Mouse (Mus musculus): ENCODE data around the gene Kcna7. TPM values are rescaled to one million over a fixed set of nuclear protein-coding genes. Genes with fewer than 3 reads are reported as not detected.

The Kcna7 gene
- polyA plus RNA-seq, 1 experiment = 0.06 TPM

DNA sequence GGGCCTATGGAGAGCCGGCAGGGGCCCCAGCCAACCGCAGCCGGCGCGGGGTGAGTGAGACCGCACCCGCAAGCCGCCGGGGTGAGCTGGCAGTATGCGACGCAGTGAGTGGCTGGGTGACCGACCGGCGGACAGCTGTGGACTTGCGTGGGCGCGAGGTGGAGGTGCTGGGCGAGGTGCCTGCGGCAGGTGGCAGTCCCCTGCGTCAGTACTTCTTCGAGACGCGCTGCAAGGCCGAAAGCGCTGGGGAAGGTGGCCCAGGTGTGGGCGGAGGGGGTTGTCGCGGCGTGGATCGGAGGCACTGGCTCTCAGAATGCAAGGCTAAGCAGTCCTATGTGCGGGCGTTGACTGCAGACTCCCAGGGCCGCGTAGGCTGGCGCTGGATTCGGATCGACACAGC is 10.2 kb downstream of the Kcna7 start:
- WGBS = 23% methylated on average over 37 of the region's 37 CpGs
- DNase-seq (ENCODE audit: low read depth, low spot score) = no peak

DNA sequence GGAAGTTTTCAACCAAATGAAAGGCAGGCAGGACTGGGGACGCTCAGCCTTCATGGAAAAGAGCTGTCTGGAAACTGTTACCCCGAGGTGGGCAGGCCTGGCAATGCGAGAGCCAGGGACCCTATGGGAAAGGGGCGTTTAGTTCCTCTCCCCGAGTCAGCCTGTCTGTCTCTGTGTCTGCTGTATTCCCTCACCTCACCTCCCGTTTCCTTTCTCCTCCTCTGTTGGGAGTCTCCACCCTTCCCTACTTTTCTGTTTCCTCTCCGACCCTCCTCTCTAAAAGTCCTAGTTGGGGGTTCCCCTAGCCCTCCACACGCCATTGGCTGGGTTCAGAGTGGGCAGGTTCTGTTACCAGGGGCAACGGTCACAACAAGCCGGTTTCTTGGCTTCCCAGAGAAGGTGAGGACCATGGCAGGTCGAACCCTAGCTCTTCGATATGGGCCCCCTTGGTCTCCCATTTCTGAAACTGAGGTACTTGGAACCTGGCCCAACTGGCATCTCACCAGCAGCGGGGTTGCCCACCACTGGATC is 12.6 kb downstream of the Kcna7 start:
- no peak for DNase-seq (ENCODE audit: low read depth, low spot score)
- WGBS = 14% methylated on average over 13 of the region's 13 CpGs

DNA sequence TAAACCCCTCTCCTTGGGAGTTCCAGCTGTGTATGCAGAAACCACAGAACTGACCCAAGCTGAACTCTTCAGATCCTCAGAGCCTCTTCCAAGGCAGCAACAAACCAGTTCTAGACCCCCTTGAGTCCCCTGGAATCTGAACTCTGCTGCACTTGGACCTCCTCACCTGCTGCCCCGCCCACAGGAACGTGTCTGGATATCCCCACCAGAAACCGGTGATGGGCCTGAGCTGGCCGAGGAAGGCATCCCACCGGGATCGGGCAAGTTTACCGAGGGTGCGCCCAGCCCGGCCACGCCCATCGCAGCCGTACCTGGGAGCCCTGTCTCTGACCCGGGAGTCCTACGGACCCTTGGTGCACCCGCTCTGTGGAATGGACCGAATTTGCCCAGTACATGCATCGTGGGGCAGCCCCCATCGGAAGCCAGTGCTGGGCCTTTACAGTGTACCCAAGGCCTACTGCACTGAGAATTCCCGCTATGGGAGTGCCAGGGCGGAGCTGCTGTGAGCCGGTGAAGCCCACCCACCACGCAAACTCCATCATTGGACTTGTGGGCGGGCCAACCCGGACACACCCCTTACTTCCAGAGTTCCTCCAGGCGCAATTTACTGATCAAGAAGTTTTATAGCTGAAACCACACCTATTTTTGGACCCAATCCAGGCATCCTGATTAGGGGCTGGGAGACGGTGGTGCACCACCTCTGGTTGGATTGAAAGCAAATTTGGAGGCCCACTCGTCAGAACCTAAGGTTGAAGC is 14.6 kb downstream of the Kcna7 start:
- no peak for DNase-seq (ENCODE audit: low read depth, low spot score)
- 14% methylated on average over 27 of the region's 27 CpGs for WGBS

DNA sequence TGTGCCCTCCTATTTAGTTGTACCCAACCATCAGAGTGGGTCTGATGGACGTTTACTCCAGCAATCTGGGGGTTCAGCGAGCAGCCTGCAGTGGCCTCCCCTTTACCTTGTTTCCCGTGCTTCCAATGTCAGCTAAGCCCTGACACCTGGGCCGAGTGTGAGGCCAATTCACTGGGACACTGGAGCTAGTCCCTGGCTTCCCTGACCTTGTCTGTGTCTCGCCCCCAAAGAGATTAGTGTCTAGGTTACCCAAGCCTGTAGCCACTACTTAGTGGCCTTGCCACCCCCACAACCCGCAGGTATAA is 15.1 kb downstream of the Kcna7 start, which contains the start of gene Lhb:
Gene Lhb (plus strand): TSS at position 206 of the 305 bp plus-strand sequence.
- DNase-seq (ENCODE audit: low read depth, low spot score) = no peak
- WGBS = 46% methylated on average over 6 of the region's 6 CpGs

DNA sequence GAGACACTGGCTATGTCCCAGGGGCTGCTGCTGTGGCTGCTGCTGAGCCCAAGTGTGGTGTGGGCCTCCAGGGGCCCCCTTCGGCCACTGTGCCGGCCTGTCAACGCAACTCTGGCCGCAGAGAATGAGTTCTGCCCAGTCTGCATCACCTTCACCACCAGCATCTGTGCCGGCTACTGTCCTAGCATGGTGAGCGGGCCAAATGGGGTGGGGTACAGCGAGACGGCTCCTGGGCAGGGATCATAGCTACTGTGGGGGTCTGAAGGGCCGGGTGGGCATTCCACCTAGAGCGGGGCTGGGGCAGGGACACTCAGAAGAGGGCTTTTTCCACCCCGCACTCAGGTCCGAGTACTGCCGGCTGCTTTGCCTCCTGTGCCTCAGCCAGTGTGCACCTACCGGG is 15.7 kb downstream of the Kcna7 start:
- no peak for DNase-seq (ENCODE audit: low read depth, low spot score)
- 96% methylated on average over 14 of the region's 14 CpGs for WGBS

DNA sequence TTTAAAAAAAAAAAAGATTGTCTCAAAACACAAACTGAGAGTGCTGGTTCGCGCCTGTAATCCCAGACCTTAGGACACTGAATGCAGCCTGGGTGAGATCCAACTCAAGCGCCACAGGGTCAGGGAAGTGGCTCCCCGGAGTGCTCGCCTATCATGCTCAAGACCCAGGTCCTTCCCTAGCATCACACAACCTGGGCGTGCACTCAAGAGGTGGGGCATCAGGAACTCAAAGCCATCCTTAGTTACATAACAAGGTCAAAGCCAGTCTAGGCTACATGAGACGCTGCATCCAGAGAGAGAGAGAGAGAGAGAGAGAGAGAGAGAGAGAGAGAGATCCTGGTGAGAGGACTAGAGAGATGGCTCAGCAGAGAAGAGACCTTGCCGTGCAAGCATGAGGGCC is 21.1 kb downstream of the Kcna7 start:
- DNase-seq (ENCODE audit: low read depth, low spot score) = no peak
- WGBS = 77% methylated on average over 8 of the region's 8 CpGs

DNA sequence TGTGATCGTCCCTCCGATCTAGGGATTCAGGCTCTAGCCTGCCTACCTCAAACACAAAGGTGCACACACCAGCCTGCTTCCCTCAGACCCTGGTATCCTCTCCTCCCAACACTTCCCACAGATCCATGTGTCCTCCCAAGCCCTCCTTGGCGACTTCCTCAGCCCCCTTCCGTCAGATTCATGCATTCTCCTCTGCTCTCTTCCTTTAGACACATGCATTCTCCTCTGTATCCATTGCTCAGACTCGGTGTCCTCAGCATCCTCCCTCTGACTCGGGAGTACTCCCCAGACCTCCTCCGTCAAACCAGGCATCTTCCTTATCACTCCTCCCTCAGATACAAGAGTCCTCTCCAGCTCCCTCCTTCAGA is 28.4 kb downstream of the Kcna7 start:
- no peak for DNase-seq (ENCODE audit: low read depth, low spot score)
- 1% methylated on average over 7 of the region's 7 CpGs for WGBS

DNA sequence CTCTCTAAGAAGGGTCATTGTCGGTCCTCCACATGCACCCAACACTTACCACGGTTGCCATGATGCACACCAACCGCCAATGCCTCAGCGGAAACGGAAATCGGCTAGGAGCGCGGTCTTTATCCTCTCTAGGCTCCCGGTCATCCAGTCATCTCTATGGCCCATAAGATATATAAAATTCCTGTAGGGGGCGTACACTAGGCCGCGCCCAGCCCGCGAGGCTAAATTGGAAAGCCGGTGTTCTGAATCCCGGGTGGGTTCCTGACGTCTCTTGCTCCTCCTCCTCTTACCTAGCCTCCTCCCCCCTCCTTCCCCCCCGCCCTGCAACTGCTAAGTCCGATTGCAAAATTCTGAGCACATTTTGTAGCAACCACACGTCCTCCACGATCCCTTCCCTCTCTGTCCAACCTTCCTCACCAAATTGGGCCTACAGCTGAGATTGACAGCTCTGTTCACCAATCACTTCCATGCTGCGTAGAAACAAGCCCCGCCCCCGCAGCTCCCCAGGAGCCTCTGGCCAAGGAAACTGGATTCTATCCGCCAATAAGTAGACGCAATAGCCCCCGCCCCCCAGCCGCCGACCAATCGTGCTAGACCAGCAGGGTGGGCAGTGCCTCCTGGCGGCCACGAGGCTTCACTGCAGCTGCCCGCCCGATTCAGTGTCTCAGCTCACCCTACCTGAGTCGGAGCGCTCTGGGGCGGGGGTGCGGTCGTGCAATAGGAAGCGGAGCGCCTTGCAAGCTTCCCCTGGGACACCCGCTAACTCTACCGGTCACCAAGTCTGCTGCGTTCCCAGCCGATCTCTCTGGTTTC is 29.0 kb downstream of the Kcna7 start, which contains the start of gene Gys1:
Gene Gys1 (plus strand): TSS at position 642 of the 813 bp plus-strand sequence.
- DNase-seq (ENCODE audit: low read depth, low spot score) = peak; percentile 98
- under 1% methylated on average over 45 of the region's 45 CpGs for WGBS

DNA sequence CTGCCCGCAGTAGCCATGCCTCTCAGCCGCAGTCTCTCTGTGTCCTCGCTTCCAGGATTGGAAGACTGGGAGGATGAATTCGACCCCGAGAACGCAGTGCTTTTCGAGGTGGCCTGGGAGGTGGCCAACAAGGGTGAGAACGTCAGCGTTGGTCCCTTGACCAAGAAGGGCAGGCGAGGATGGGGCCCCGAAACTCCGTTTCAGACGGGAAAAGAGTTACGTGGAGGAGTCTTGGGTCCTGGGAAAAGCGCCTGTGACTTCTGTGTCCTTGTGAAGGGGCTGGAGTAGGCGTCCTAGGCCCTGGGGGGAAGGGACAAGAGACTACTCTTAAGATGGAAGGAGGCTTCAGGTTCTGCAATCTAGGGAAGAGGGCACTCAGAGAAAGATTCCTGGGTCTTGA is 29.6 kb downstream of the Kcna7 start:
- 2% methylated on average over 16 of the region's 16 CpGs for WGBS
- no peak for DNase-seq (ENCODE audit: low read depth, low spot score)

DNA sequence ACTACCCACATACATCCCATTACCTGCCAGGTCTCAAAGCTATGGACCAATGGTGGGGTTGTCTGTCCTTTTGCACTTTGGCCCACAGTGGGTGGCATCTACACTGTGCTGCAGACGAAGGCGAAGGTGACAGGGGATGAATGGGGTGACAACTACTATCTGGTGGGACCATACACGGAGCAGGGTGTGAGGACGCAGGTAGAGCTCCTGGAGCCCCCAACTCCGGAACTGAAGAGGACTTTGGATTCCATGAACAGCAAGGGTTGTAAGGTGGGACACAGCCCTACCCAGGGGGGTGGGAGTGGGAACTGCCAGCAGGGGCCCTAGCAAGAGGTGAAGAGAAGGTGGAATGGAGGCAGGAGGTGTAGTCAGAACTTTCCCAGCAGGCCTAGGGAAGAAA is 31.0 kb downstream of the Kcna7 start:
- DNase-seq (ENCODE audit: low read depth, low spot score) = no peak
- WGBS = 90% methylated on average over 5 of the region's 5 CpGs

DNA sequence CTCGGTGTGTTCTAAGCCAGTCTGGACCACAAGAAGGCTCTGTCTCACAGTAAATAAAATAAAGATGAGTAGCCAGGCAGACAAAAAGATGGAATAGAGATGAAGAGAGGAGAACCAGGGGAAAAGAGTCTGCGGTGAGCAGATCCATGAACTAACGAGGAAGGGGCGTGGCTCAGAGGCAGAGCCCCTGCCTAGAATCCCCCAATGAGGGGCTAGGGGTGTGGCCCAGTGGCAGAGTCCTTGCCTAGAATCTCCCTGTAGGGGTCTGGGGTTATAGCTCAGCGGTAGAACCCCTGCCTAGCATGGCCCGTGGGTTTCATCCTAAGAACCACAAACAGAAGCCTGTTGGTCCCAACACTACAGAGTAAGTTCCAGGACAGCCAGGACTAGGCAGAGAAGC is 31.6 kb downstream of the Kcna7 start:
- WGBS = 80% methylated on average over 6 of the region's 6 CpGs
- DNase-seq (ENCODE audit: low read depth, low spot score) = no peak

DNA sequence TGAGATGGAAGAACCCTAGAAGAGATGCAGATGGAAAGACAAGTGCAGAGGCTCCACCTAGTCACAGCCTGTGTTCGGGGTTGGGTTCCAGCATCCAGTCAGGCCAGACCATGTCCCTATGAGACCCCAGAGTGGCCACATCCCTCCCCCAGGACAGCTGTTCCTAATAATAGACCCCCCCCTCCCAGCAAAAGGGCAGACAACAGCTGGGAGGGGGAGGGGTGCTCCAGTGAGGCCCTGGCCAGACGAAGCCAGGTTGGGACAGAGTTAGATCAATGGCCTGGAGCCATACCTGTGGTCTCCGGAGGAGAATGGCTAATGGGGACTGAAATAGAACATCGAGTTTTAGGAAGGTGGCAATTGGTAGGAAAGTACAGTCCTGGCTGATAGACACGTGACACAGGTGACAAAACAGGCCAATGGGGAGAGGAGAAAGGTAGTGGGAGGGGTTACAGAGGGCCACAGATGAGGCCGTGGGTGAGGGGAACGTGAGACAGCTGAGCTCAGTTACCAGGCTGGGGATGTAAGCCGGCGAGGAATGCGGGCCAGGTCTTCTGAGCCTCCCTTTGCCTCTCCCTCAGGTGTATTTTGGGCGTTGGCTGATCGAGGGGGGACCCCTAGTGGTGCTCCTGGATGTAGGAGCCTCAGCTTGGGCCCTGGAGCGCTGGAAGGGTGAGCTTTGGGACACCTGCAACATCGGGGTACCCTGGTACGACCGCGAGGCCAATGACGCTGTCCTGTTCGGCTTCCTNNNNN is 32.2 kb downstream of the Kcna7 start, which contains the start of gene Ruvbl2:
Gene Ruvbl2 (minus strand): TSS at position 576 of the 756 bp plus-strand sequence.
- WGBS = 33% methylated on average over 19 of the region's 19 CpGs
- no peak for DNase-seq (ENCODE audit: low read depth, low spot score)

DNA sequence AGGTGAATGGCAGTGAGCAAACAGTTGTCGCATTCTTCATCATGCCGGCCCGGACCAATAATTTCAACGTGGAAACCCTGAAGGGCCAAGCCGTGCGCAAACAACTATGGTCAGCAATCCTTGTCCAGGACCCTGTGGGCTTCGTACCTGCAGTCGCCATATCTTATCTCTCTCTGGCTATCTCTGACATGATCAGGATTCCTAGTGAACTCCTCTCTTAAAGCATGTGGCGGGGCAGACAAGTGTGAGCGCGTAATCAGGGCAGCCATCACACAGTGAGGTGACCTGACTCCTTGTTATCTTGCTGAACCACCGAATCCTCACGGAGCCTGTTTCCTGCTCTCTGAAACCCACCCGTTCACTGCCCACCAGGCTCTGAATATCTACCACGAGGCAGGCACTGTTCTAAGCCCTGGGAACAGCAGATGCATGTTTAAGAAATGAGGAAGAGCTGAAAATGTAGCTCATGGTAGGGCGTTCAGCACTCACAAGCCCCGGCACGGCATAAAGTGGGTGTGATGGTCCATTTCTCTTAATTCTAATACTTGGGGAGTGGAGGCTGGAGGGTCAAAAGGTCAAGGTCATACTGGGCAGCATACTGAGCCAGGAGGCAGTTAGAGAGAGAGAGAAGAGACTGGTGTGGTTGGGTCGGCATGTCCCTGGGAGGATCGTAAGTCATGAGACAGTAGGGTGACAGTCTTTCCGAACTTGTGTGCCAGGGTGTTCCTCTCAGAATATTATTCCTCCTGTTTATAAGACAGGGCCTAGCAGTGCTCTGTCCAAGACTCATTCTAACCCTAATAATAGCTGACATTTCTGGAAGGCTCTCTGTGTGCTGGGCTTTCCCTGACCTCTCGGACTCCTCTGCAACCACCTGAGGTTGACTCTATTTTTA is 38.3 kb downstream of the Kcna7 start:
- WGBS = 82% methylated on average over 22 of the region's 22 CpGs
- no peak for DNase-seq (ENCODE audit: low read depth, low spot score)

DNA sequence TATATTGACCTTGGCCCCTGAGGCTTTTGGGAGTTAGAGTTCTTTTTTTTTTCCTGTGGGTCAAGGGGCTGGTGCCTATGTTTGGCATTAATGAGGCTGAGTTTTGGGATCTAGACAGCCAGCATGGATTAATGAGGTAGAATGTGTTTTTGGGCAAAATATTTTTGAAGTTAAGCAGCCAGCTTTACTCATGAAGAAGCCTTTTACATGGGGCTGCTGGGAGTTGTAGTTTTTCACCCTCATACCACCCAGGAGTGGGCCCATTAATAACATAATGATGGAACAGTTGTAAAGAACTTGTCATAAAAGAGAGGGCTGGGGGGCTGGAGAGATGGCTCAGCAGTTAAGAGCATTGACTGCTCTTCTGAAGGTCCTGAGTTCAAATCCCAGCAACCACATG is 41.1 kb downstream of the Kcna7 start:
- DNase-seq (ENCODE audit: low read depth, low spot score) = no peak

DNA sequence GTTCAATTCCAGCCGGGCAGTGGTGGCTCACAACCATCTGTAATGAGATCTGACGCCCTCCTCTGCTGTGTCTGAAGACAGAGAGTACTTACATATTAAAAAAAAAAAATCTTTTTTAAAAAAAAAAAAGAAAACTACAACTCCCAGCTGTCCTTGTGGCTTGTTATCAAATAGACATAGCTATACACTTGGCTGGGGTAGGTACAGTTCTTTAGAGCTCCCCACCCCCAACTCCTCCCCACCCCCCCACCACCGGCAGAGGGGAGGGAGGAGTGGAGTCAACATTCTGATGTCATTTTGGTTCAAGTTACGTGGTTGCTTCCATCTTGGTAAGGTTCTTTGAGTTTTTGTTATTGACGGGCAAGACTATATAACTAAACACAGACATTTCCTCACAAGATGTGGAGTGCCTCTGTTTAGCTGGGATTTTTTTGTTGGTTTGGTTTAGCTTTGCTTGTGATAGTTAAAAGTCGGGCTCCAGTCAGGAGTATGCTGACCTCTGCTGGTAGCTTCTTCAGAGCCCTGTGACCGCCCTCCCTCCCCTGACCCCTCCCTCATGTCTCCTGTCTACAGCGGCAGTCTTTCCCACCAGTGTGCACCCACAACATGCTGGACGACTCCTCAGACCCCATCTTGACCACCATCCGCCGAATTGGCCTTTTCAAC is 42.0 kb downstream of the Kcna7 start:
- WGBS = 51% methylated on average over 11 of the region's 11 CpGs

DNA sequence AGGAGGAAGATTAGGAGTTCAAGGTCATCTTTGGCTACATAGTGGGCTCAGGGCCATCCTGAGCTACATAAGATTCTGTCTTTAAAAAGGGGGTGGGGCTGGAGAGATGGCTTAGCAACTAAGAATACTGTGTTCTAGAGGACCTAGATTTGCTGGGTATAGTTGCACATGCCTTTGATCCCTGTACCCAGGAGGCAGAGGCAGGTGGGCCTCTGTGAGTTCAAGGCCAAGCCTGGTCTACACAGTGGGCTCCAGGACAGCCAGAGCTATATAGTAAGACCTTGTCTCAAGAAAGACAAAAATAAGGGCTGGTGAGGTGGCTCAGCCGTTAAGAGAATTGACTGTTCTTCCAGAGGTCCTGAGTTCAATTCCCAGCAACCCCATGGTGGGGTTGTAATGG is 44.5 kb downstream of the Kcna7 start:
- DNase-seq (ENCODE audit: low read depth, low spot score) = no peak
- WGBS = 83% methylated on average over 1 of the region's 1 CpGs

More for the DNA sequence above, 42.0 kb downstream of the Kcna7 start:
- DNase-seq (ENCODE audit: low read depth, low spot score) = no peak

DNA sequence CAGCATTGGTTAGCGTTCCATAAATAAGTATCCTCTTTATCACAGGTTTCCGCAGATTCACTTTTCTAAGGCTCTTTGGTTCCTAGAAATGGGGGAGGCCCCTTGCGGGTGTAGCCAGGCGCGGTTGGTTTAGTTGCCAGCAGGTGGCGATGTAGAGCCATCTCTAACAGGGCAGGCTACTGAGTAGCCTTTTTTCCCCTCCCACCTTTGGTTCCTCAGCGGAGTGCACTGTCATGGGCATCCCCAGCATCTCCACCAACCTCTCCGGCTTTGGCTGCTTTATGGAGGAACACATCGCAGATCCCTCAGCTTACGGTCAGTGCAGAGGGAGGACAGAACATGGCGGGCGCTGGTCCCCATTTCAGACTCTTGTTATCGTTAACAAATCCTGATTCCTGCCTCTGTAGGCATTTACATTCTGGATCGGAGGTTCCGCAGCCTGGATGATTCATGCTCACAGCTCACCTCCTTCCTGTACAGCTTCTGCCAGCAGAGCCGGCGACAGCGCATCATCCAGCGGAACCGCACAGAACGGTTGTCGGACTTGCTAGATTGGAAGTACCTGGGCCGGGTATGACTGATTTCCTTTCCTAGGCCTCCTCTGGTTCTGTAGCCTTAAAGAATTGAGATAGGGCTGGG is 46.0 kb downstream of the Kcna7 start:
- WGBS = 59% methylated on average over 23 of the region's 23 CpGs
- no peak for DNase-seq (ENCODE audit: low read depth, low spot score)

DNA sequence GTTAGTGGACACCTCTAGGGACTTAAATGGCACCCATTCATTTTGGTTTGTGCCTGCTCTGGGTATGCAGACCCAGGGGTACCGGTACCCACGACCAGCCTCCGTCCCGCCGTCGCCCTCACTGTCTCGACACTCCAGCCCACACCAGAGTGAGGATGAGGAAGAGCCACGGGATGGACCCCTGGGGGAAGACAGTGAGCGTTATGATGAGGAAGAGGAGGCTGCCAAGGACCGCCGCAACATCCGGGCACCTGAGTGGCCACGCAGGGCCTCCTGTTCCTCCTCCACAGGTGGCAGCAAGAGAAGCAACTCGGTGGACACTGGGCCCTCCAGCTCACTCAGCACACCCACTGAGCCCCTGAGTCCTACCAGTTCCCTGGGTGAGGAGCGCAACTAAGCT is 49.5 kb downstream of the Kcna7 start:
- DNase-seq (ENCODE audit: low read depth, low spot score) = no peak
- 91% methylated on average over 15 of the region's 15 CpGs for WGBS

Data from large intestine, adult 2 months (tissue).